Mouse (Mus musculus) embryonic stem cell, embryonic (primary cell): ENCODE results near the gene Ankrd36.

ENCODE experiments used
- CTCF ChIA-PET, 4 experiments: fragments of 300-600 bp in 2 of 4; fragments of 350-600 bp in 2 of 4; sonication (Branson Sonifier 250); formaldehyde crosslinking; loops; one replicate each; lab custom pipeline; 2022; ENCODE audit warnings: inconsistent platforms in 2 of 4; lab: Charles Lee
- POLR2A ChIA-PET, 4 experiments: fragments of 300-600 bp in 2 of 4; fragments of 350-600 bp in 2 of 4; sonication (Branson Sonifier 250); formaldehyde crosslinking; loops; one replicate each; lab custom pipeline; 2022; ENCODE audit warnings: antibody characterized with exemption in 4 of 4, inconsistent platforms in 1 of 4; lab: Charles Lee

Ankrd36 gene

GRCm38 (mm10) chr11:5569474-5569873 is at the start of gene Ankrd36:
Ankrd36 (plus strand) TSS chr11:5569684.
- CTCF ChIA-PET, result no interaction called here
- POLR2A ChIA-PET, result interaction anchor here in 3 of 4 experiments (0.9 to 1.2 kb wide), 3 partner anchors 9 to 54 kb away, joined by 3 read pairs; no protein-coding TSS in a partner anchor

- POLR2A ChIA-PET, result interaction anchor here (0.5 to 8.5 kb wide), 57 partner anchors 8 to 860 kb away, joined by 3 to 122 read pairs (median 6); partner anchors contain the start of genes Ccdc117 (in 2 of the 4), Ewsr1 (in 2 of the 4), Mrps24 (in 2 of the 4) and Rhbdd3 (in 2 of the 4)
- CTCF ChIA-PET, result interaction anchor here (0.6 to 1.9 kb wide), 16 partner anchors 8 to 574 kb away, joined by 3 to 9 read pairs (median 4); partner anchors contain the start of gene Ccdc117 (in 1 of the 4)
These were observed 48.8 kb upstream of the Ankrd36 start, which contains the start of gene Xbp1 for GRCm38 (mm10) chr11:5520412-5521265. Xbp1 (plus strand) TSS chr11:5520659.

GRCm38 (mm10) chr11:5521266-5521515 is 48.3 kb upstream of the Ankrd36 start:
- ChIA-PET CTCF (interaction anchor here (0.6 to 1.9 kb wide), 18 partner anchors 8 to 339 kb away, joined by 3 to 9 read pairs (median 4); partner anchors contain the start of gene Ccdc117 (in 1 of the 4)), POLR2A (interaction anchor here (0.5 to 8.5 kb wide), 53 partner anchors 9 to 861 kb away, joined by 3 to 122 read pairs (median 6); partner anchors contain the start of genes Ewsr1 (in 3 of the 4), Ccdc117 (in 2 of the 4), Mrps24 (in 2 of the 4) and Rhbdd3 (in 2 of the 4))

- POLR2A ChIA-PET, result interaction anchor here (0.5 to 8.5 kb wide), 65 partner anchors 9 to 914 kb away, joined by 3 to 122 read pairs (median 6); partner anchors contain the start of genes Ccdc117 (in 3 of the 4), Ewsr1 (in 3 of the 4), Mrps24 (in 2 of the 4) and Rhbdd3 (in 2 of the 4)
- CTCF ChIA-PET, result interaction anchor here (0.6 to 1.9 kb wide), 21 partner anchors 8 to 340 kb away, joined by 3 to 15 read pairs (median 3); partner anchors contain the start of gene Ccdc117 (in 1 of the 4)
These were observed 47.8 kb upstream of the Ankrd36 start for GRCm38 (mm10) chr11:5521516-5522291.

GRCm38 (mm10) chr11:5522798-5523415 is 46.6 kb upstream of the Ankrd36 start:
- POLR2A ChIA-PET, result interaction anchor here in 3 of 4 experiments (0.8 to 8.5 kb wide), 23 partner anchors 9 to 357 kb away, joined by 3 to 122 read pairs (median 12); partner anchors contain the start of genes Ccdc117 (in 2 of the 3), Dbnl (in 1 of the 3) and Mrps24 (in 1 of the 3)
- CTCF ChIA-PET, result interaction anchor here in 3 of 4 experiments (0.6 to 1.6 kb wide), 5 partner anchors 9 to 38 kb away, joined by 3 to 6 read pairs (median 3); no protein-coding TSS in a partner anchor

- POLR2A ChIA-PET, result interaction anchor here in 3 of 4 experiments (1.1 to 8.5 kb wide), 15 partner anchors 6 to 426 kb away, joined by 3 to 122 read pairs (median 6); partner anchors contain the start of genes Ccdc117 (in 2 of the 3) and Ewsr1 (in 1 of the 3)
- CTCF ChIA-PET, result interaction anchor here in 1 of 4 experiments (1.4 kb wide), 1 partner anchor 32 kb away, joined by 3 read pairs; no protein-coding TSS in a partner anchor
These were observed 44.1 kb upstream of the Ankrd36 start for GRCm38 (mm10) chr11:5525418-5525817.

GRCm38 (mm10) chr11:5526573-5527439 is 42.7 kb upstream of the Ankrd36 start:
- ChIA-PET CTCF (interaction anchor here in 3 of 4 experiments (0.6 to 1.6 kb wide), 4 partner anchors 30 to 165 kb away, joined by 3 read pairs; no protein-coding TSS in a partner anchor), POLR2A (interaction anchor here in 3 of 4 experiments (0.7 to 8.5 kb wide), 27 partner anchors 5 to 190 kb away, joined by 3 to 122 read pairs (median 4); partner anchors contain the start of gene Ccdc117 (in 3 of the 3))

- ChIA-PET POLR2A (interaction anchor here in 2 of 4 experiments (0.8 to 8.0 kb wide), 12 partner anchors 6 to 210 kb away, joined by 3 to 122 read pairs (median 6); partner anchors contain the start of genes Ccdc117 (in 2 of the 2) and Xbp1 (in 1 of the 2)), CTCF (interaction anchor here in 1 of 4 experiments (0.9 kb wide), 1 partner anchor 31 kb away, joined by 3 read pairs; no protein-coding TSS in a partner anchor)
These were observed 41.5 kb upstream of the Ankrd36 start for GRCm38 (mm10) chr11:5527865-5528523.

GRCm38 (mm10) chr11:5528841-5529240 is 40.6 kb upstream of the Ankrd36 start:
- CTCF ChIA-PET, result interaction anchor here in 1 of 4 experiments (0.9 kb wide), 1 partner anchor 32 kb away, joined by 3 read pairs; no protein-coding TSS in a partner anchor
- POLR2A ChIA-PET, result interaction anchor here in 3 of 4 experiments (0.9 to 8.0 kb wide), 14 partner anchors 6 to 431 kb away, joined by 3 to 122 read pairs (median 11); partner anchors contain the start of genes Ccdc117 (in 2 of the 3), Xbp1 (in 2 of the 3) and Rhbdd3 (in 1 of the 3)

GRCm38 (mm10) chr11:5530172-5530571 is 39.3 kb upstream of the Ankrd36 start:
- ChIA-PET POLR2A (interaction anchor here in 3 of 4 experiments (0.6 to 8.0 kb wide), 29 partner anchors 8 to 432 kb away, joined by 3 to 122 read pairs (median 7); partner anchors contain the start of genes Ccdc117 (in 3 of the 3), Xbp1 (in 3 of the 3) and Rhbdd3 (in 1 of the 3)), CTCF (interaction anchor here in 3 of 4 experiments (0.6 to 0.8 kb wide), 3 partner anchors 8 to 161 kb away, joined by 3 to 4 read pairs (median 3); partner anchors contain the start of gene Xbp1 (in 1 of the 3))

- ChIA-PET POLR2A (interaction anchor here in 3 of 4 experiments (0.7 to 8.0 kb wide), 32 partner anchors 8 to 436 kb away, joined by 3 to 122 read pairs (median 7); partner anchors contain the start of genes Ccdc117 (in 3 of the 3), Xbp1 (in 3 of the 3), Ewsr1 (in 1 of the 3) and Urgcp (in 1 of the 3)), CTCF (interaction anchor here (0.6 to 1.7 kb wide), 6 partner anchors 8 to 356 kb away, joined by 3 to 6 read pairs (median 3); partner anchors contain the start of gene Xbp1 (in 1 of the 4))
These were observed 38.8 kb upstream of the Ankrd36 start for GRCm38 (mm10) chr11:5530717-5531116.

GRCm38 (mm10) chr11:5533108-5533507 is 36.4 kb upstream of the Ankrd36 start:
- ChIA-PET POLR2A (interaction anchor here in 3 of 4 experiments (0.7 to 8.0 kb wide), 21 partner anchors 7 to 304 kb away, joined by 3 to 122 read pairs (median 10); partner anchors contain the start of genes Xbp1 (in 3 of the 3), Ccdc117 (in 2 of the 3), Polm (in 1 of the 3) and Urgcp (in 1 of the 3)), CTCF (interaction anchor here in 1 of 4 experiments (0.6 to 1.8 kb wide), 6 partner anchors 9 to 65 kb away, joined by 3 to 8 read pairs (median 4); partner anchors contain the start of gene Ccdc117)

GRCm38 (mm10) chr11:5537454-5537853 is 32.0 kb upstream of the Ankrd36 start:
- POLR2A ChIA-PET, result interaction anchor here in 3 of 4 experiments (0.6 to 5.5 kb wide), 20 partner anchors 8 to 258 kb away, joined by 3 to 53 read pairs (median 4); partner anchors contain the start of gene Xbp1 (in 2 of the 3)
- CTCF ChIA-PET, result interaction anchor here (0.6 to 1.4 kb wide), 10 partner anchors 16 to 896 kb away, joined by 3 to 7 read pairs (median 4); no protein-coding TSS in a partner anchor

GRCm38 (mm10) chr11:5540331-5540730 is 29.2 kb upstream of the Ankrd36 start:
- CTCF ChIA-PET, result no interaction called here
- POLR2A ChIA-PET, result interaction anchor here in 3 of 4 experiments (0.6 to 5.5 kb wide), 13 partner anchors 9 to 540 kb away, joined by 3 to 53 read pairs (median 5); partner anchors contain the start of gene Xbp1 (in 2 of the 3)
